Mouse (Mus musculus): ENCODE data around the gene 1700129C05Rik. TPM values are rescaled to one million over a fixed set of nuclear protein-coding genes. Genes with fewer than 3 reads are reported as not detected.

1700129C05Rik gene
- not detected in 2 replicates for polyA plus RNA-seq (2012; ENCODE audit: insufficient read depth, insufficient read length, missing spikeins)

GRCm38 (mm10) chr14:59142793-59143192 is at the start of gene 1700129C05Rik:
Gene 1700129C05Rik, minus strand, starts transcription at chr14:59142893.
- no peak within 1 kb of the TSS for H3K27ac ChIP-seq (replicated peaks; ENCODE audit: low read depth, low read length)
- H3K4me3 ChIP-seq (ENCODE audit: insufficient read depth, low read depth, low read length) = no peak within 1 kb of the TSS
- no peaks in the 10 kb centered on the region for H3K4me1 ChIP-seq (ENCODE audit: control insufficient read depth, insufficient read depth, insufficient read length, low read length)

GRCm38 (mm10) chr14:59186121-59186520 is 43.4 kb upstream of the 1700129C05Rik start:
- H3K4me1 ChIP-seq (ENCODE audit: control insufficient read depth, insufficient read depth, insufficient read length, low read length) = no peaks in the 10 kb centered on the region
- H3K4me3 ChIP-seq (ENCODE audit: insufficient read depth, low read depth, low read length) = no peak overlapping the region
- no peak overlapping the region for H3K27ac ChIP-seq (replicated peaks; ENCODE audit: low read depth, low read length)

- Histone ChIP-seq H3K27ac (replicated peaks; ENCODE audit: low read depth, low read length) (no peak overlapping the region), H3K4me1 (ENCODE audit: control insufficient read depth, insufficient read depth, insufficient read length, low read length) (no peaks in the 10 kb centered on the region), H3K4me3 (ENCODE audit: insufficient read depth, low read depth, low read length) (no peak overlapping the region)
Observed at GRCm38 (mm10) chr14:59185514-59185913, 42.8 kb upstream of the 1700129C05Rik start.

GRCm38 (mm10) chr14:59182732-59183131 is 40.0 kb upstream of the 1700129C05Rik start:
- H3K4me3 ChIP-seq (ENCODE audit: insufficient read depth, low read depth, low read length) = no peak overlapping the region

GRCm38 (mm10) chr14:59178649-59179048 is 36.0 kb upstream of the 1700129C05Rik start, which contains the start of gene Gm5142:
Gene Gm5142, minus strand, starts transcription at chr14:59178749.
- Histone ChIP-seq H3K4me3 (ENCODE audit: insufficient read depth, low read depth, low read length) (no peak within 1 kb of the TSS), H3K27ac (replicated peaks; ENCODE audit: low read depth, low read length) (no peak within 1 kb of the TSS), H3K4me1 (ENCODE audit: control insufficient read depth, insufficient read depth, insufficient read length, low read length) (no peaks in the 10 kb centered on the region)

More at GRCm38 (mm10) chr14:59182732-59183131, 40.0 kb upstream of the 1700129C05Rik start:
- Histone ChIP-seq H3K4me1 (ENCODE audit: control insufficient read depth, insufficient read depth, insufficient read length, low read length) (no peaks in the 10 kb centered on the region), H3K27ac (replicated peaks; ENCODE audit: low read depth, low read length) (no peak overlapping the region)

- no peaks in the 10 kb centered on the region for H3K4me1 ChIP-seq (ENCODE audit: control insufficient read depth, insufficient read depth, insufficient read length, low read length)
- H3K27ac ChIP-seq (replicated peaks; ENCODE audit: low read depth, low read length) = no peak overlapping the region
Observed at GRCm38 (mm10) chr14:59157016-59157698, 14.5 kb upstream of the 1700129C05Rik start.

GRCm38 (mm10) chr14:59155589-59155988 is 12.9 kb upstream of the 1700129C05Rik start:
- Histone ChIP-seq H3K4me1 (ENCODE audit: control insufficient read depth, insufficient read depth, insufficient read length, low read length) (no peaks in the 10 kb centered on the region), H3K4me3 (ENCODE audit: insufficient read depth, low read depth, low read length) (no peak overlapping the region), H3K27ac (replicated peaks; ENCODE audit: low read depth, low read length) (no peak overlapping the region)

More at GRCm38 (mm10) chr14:59157016-59157698, 14.5 kb upstream of the 1700129C05Rik start:
- H3K4me3 ChIP-seq (ENCODE audit: insufficient read depth, low read depth, low read length) = no peak overlapping the region

- Histone ChIP-seq H3K4me1 (ENCODE audit: control insufficient read depth, insufficient read depth, insufficient read length, low read length) (no peaks in the 10 kb centered on the region), H3K4me3 (ENCODE audit: insufficient read depth, low read depth, low read length) (no peak overlapping the region), H3K27ac (replicated peaks; ENCODE audit: low read depth, low read length) (no peak overlapping the region)
Observed at GRCm38 (mm10) chr14:59114281-59114680, 28.4 kb downstream of the 1700129C05Rik start.

- H3K4me1 ChIP-seq (ENCODE audit: control insufficient read depth, insufficient read depth, insufficient read length, low read length) = no peaks in the 10 kb centered on the region
- no peak overlapping the region for H3K4me3 ChIP-seq (ENCODE audit: insufficient read depth, low read depth, low read length)
- H3K27ac ChIP-seq (replicated peaks; ENCODE audit: low read depth, low read length) = no peak overlapping the region
Observed at GRCm38 (mm10) chr14:59104006-59104605, 38.6 kb downstream of the 1700129C05Rik start.

- Histone ChIP-seq H3K4me3 (ENCODE audit: insufficient read depth, low read depth, low read length) (no peak overlapping the region), H3K4me1 (ENCODE audit: control insufficient read depth, insufficient read depth, insufficient read length, low read length) (no peaks in the 10 kb centered on the region), H3K27ac (replicated peaks; ENCODE audit: low read depth, low read length) (no peak overlapping the region)
Observed at GRCm38 (mm10) chr14:59093601-59094000, 49.1 kb downstream of the 1700129C05Rik start.

GRCm38 (mm10) chr14:59084396-59084795 is 58.3 kb downstream of the 1700129C05Rik start:
- H3K4me3 ChIP-seq (ENCODE audit: insufficient read depth, low read depth, low read length) = no peak overlapping the region
- no peaks in the 10 kb centered on the region for H3K4me1 ChIP-seq (ENCODE audit: control insufficient read depth, insufficient read depth, insufficient read length, low read length)
- H3K27ac ChIP-seq (replicated peaks; ENCODE audit: low read depth, low read length) = no peak overlapping the region

Other genes with a start within 250 kb of the 1700129C05Rik start
- not detected in 2 replicates for gene Gm5142, start 35.9 kb upstream of the 1700129C05Rik start, polyA plus RNA-seq (2012; ENCODE audit: insufficient read depth, insufficient read length, missing spikeins)
- 7.3 and 9.6 TPM in 2 replicates for gene Rcbtb1, start 58.3 kb upstream of the 1700129C05Rik start, polyA plus RNA-seq (2012; ENCODE audit: insufficient read depth, insufficient read length, missing spikeins)
- gene Gm6904, start 117.3 kb upstream of the 1700129C05Rik start, polyA plus RNA-seq (2012; ENCODE audit: insufficient read depth, insufficient read length, missing spikeins) = not detected in 2 replicates
- gene Phf11a, start 154.6 kb upstream of the 1700129C05Rik start, polyA plus RNA-seq (2012; ENCODE audit: insufficient read depth, insufficient read length, missing spikeins) = not detected in 2 replicates
- 1.2 and 2.0 TPM in 2 replicates for gene Phf11b, start 198.5 kb upstream of the 1700129C05Rik start, polyA plus RNA-seq (2012; ENCODE audit: insufficient read depth, insufficient read length, missing spikeins)
- gene Phf11d, start 222.6 kb upstream of the 1700129C05Rik start, polyA plus RNA-seq (2012; ENCODE audit: insufficient read depth, insufficient read length, missing spikeins) = 6.7 and 7.3 TPM in 2 replicates